Mouse (Mus musculus) C2C12 (cell line): ENCODE data around the gene Smim22.

Experiments
- CEBPB ChIP-seq: IDR thresholded peaks from one replicate; pipeline ENCODE4 v1.6.1; 2011; ENCODE audit warnings: low read depth, mild to moderate bottlenecking, control low read depth, moderate library complexity
- CTCF ChIP-seq: IDR thresholded peaks from one replicate; pipeline ENCODE4 v1.5.1; 2011; ENCODE audit not compliant: control insufficient read depth, insufficient read depth, insufficient read length
- FOSL1 ChIP-seq: IDR thresholded peaks from one replicate; pipeline ENCODE4 v1.8.0; 2011; ENCODE audit warnings: mild to moderate bottlenecking, low read length; ENCODE audit not compliant: poor library complexity, insufficient read depth, severe bottlenecking
- MAX ChIP-seq: IDR thresholded peaks from one replicate; pipeline ENCODE4 v1.6.1; 2011; ENCODE audit warnings: mild to moderate bottlenecking, control low read depth
- MYOD1 ChIP-seq: IDR thresholded peaks from one replicate; pipeline ENCODE4 v1.6.1; 2011; ENCODE audit warnings: low read depth; ENCODE audit not compliant: control insufficient read depth, insufficient read length
- MYOG ChIP-seq: IDR thresholded peaks from one replicate; pipeline ENCODE4 v1.6.1; 2011; ENCODE audit not compliant: control insufficient read depth, insufficient read length; ENCODE audit errors: extremely low read depth
- USF1 ChIP-seq: IDR thresholded peaks from one replicate; pipeline ENCODE4 v1.6.1; 2011; ENCODE audit warnings: low read depth, mild to moderate bottlenecking, control low read depth, moderate library complexity

- no peak for TF ChIP-seq CTCF
- TF ChIP-seq CEBPB: no peak
- TF ChIP-seq USF1: no peak
- no peak for TF ChIP-seq MYOD1
- no peak for TF ChIP-seq MAX
- TF ChIP-seq FOSL1: no peak
- no peak for TF ChIP-seq MYOG
Measured at GRCm38 (mm10) chr16:5014578-5014977, 7.5 kb downstream of the Smim22 start.
